Mouse (Mus musculus) liver, postnatal 0 days (tissue): ENCODE measurements around the gene Nudt4. TPM values are rescaled to one million over a fixed set of nuclear protein-coding genes. Genes with fewer than 3 reads are reported as not detected.
A peak's percentile ranks its signal among the peaks of the same experiment; 100 is the strongest.

Source experiments
- ATAC-seq: fragments of 200-750 bp; cut with Nextera tagmentation; 2 replicates; pipeline ENCODE4 v1.8.0; 2017; ENCODE audit warnings: mild to moderate bottlenecking, moderate library complexity
- DNase-seq: peaks from one replicate; pipeline ENCODE4 v3.0.0-alpha.2; 2016
- H3K27ac ChIP-seq: fragments of 300-500 bp; sonication (generic); 2 replicates; pipeline ENCODE4 v1.5.1; 2014; ENCODE audit warnings: antibody characterized with exemption, moderate library complexity, mild to moderate bottlenecking, low read depth
- H3K27me3 ChIP-seq: fragments of 300-500 bp; sonication (generic); 2 replicates; pipeline ENCODE4 v1.6.1; 2014; ENCODE audit warnings: low read length, control low read depth, mixed read lengths; ENCODE audit not compliant: insufficient read depth
- H3K36me3 ChIP-seq: fragments of 300-500 bp; sonication (generic); replicated peaks from 2 replicates; pipeline ENCODE4 v1.6.1; 2014; ENCODE audit warnings: mild to moderate bottlenecking, control low read depth, low read length, moderate library complexity, mixed read lengths; ENCODE audit not compliant: insufficient read depth
- H3K4me1 ChIP-seq: fragments of 300-500 bp; sonication (generic); 2 replicates; pipeline ENCODE4 v1.6.1; 2014; ENCODE audit warnings: antibody characterized with exemption, mild to moderate bottlenecking, control low read depth; ENCODE audit not compliant: insufficient read depth
- H3K4me2 ChIP-seq: fragments of 300-500 bp; sonication (generic); 2 replicates; pipeline ENCODE4 v1.6.1; 2014; ENCODE audit warnings: low read depth, mild to moderate bottlenecking, low read length, moderate library complexity, mixed read lengths
- H3K4me3 ChIP-seq: fragments of 300-500 bp; sonication (generic); 2 replicates; pipeline ENCODE4 v1.5.1; 2014; ENCODE audit warnings: low read depth, low read length
- H3K9ac ChIP-seq: fragments of 300-500 bp; sonication (generic); replicated peaks from 2 replicates; pipeline ENCODE4 v1.6.1; 2014; ENCODE audit warnings: mild to moderate bottlenecking, moderate library complexity
- H3K9me3 ChIP-seq: fragments of 300-500 bp; sonication (generic); 2 replicates; pipeline ENCODE4 v1.6.1; 2016; ENCODE audit warnings: mild to moderate bottlenecking, control low read depth, low read length, mixed read lengths
- CTCF ChIP-seq: sonication (generic); IDR thresholded peaks from 2 replicates; pipeline ENCODE4 v1.5.1; 2016; ENCODE audit warnings: antibody characterized with exemption, low read depth
- EP300 ChIP-seq: IDR thresholded peaks from 2 replicates; pipeline ENCODE4 v1.6.1; 2016; ENCODE audit warnings: antibody characterized with exemption, low read depth, mild to moderate bottlenecking
- WGBS: fragments of 180-500 bp; shearing (Covaris S2); extraction: QIAGEN DNeasy Blood & Tissue Kit; methylation state at CpG from one replicate; pipeline ENCODE4 v1.1.7; 2014; ENCODE audit not compliant: insufficient replicate concordance; 5-methylcytosine and 5-hydroxymethylcytosine counted together
- polyA plus RNA-seq: library from polyadenylated mRNA; unstranded; fragments of >200 nt; fragmentation: Nextera tagmentation; extraction: Ambion mirVana; gene quantifications from 2 replicates; pipeline ENCODE4 v1.2.1, GENCODE M21; 2015

The Nudt4 gene
- polyA plus RNA-seq, 1 experiment from 2014 or later: 52.9 TPM

GRCm38 (mm10) chr10:95562859-95563841, 796 bp downstream of the Nudt4 start:
- ATAC-seq (peak; percentile 43), DNase-seq (peak; percentile 55)
- H3K27me3 ChIP-seq: no peaks in the 10 kb centered on the region
- peaks cover 12% of the 10 kb centered on the region; the same call in 1 of the 2 replicates for H3K36me3 ChIP-seq
- peak overlapping the region; percentile 98 for H3K27ac ChIP-seq
- H3K4me3 ChIP-seq: peak overlapping the region; percentile 100
- no peak for TF ChIP-seq EP300
- no peak for TF ChIP-seq CTCF
- under 1% methylated on average over 60 of the region's 65 CpGs for WGBS
- H3K9me3 ChIP-seq: no peaks in the 10 kb centered on the region
- peak overlapping the region; percentile 77 for H3K4me2 ChIP-seq
- H3K9ac ChIP-seq: peak overlapping the region; percentile 100
- H3K4me1 ChIP-seq: peaks cover 38% of the 10 kb centered on the region

DNA sequence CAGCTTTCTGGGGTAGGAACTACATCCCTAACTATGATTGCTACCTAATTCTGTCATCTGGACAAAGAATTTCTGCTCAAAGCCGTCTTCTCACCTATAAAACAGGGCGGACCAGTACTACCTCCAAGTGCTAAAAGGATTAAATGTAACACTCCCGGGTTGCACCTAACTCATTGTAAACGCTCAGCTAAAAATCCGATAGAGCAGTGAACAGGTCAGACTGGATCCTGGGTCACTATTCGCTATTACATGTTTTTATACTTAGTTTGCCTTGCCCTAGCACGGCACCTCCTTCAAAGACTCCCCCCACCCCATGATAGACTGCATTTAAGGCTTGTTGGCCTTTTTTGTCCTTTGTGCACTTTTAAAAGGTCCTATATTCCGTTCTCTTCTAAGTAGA, 1.6 kb downstream of the Nudt4 start:
- no peak for TF ChIP-seq EP300
- ATAC-seq (no peak), DNase-seq (no peak)

DNA sequence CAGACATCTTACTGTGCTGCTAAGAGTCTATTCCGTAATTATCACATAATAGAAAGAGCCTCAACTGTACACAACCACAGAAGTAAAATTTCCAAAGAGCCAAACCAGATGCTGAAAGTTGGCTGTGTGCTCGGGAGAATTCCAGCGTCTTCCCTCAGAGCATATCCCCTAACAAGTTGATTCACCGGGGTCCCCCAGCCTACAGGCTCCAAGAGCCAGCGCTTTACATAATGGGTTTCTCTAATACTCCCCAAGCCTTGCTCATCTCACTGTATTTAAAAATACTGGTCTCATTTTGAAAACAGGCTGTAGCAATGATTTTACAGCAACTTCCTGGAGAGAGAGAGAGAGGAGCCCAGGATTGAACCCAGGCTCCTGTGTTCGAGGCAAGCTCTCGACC, 2.3 kb downstream of the Nudt4 start:
- peaks cover 25% of the 10 kb centered on the region for H3K36me3 ChIP-seq

More for the DNA sequence above, 1.6 kb downstream of the Nudt4 start:
- Histone ChIP-seq H3K27ac (peak overlapping the region; percentile 98), H3K4me1 (peaks cover 39% of the 10 kb centered on the region), H3K9ac (peak overlapping the region; percentile 100), H3K9me3 (no peaks in the 10 kb centered on the region), H3K27me3 (no peaks in the 10 kb centered on the region), H3K4me3 (peak overlapping the region; percentile 100), H3K4me2 (peak overlapping the region; percentile 77), H3K36me3 (peaks cover 20% of the 10 kb centered on the region)
- WGBS: 19% methylated on average over 8 of the region's 8 CpGs

DNA sequence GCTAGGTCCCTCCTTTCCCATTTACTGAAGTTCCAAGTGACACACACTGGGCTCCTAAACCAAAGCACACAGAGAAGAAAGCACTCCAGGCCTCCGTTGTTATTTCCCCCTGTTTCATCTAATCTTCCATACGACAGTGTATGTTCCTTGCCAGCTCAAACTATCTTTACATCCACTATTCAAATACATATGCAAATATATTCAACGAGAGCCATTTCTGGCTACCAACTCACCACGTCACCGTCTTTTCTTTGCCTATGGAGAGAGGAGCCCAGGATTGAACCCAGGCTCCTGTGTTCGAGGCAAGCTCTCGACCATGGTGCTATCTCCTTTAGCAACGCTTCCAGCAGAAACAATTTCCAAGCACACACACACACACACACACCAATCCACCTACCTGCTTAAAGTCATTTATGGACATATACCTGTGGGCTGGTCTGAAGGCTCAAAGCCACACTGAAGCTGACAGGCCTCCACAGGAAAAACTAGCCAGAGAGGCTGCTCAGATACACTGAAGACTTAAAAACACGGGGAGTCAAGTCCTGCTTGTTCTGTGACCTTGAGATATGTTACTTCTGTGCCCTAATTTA, 3.5 kb downstream of the Nudt4 start:
- H3K36me3 ChIP-seq: peaks cover 36% of the 10 kb centered on the region
- DNase-seq: no peak
- H3K4me1 ChIP-seq: peaks cover 40% of the 10 kb centered on the region
- 84% methylated on average over 9 of the region's 9 CpGs for WGBS
- no peak for ATAC-seq
- no peaks in the 10 kb centered on the region for H3K27me3 ChIP-seq
- no peak for TF ChIP-seq EP300
- TF ChIP-seq CTCF: no peak
- H3K4me3 ChIP-seq: peak overlapping the region; percentile 100
- H3K4me2 ChIP-seq: peak overlapping the region; percentile 77
- H3K9ac ChIP-seq: peak overlapping the region; percentile 38
- no peaks in the 10 kb centered on the region for H3K9me3 ChIP-seq
- H3K27ac ChIP-seq: no peak overlapping the region

More for the DNA sequence above, 2.3 kb downstream of the Nudt4 start:
- peak overlapping the region; percentile 100 for H3K9ac ChIP-seq
- H3K27me3 ChIP-seq: no peaks in the 10 kb centered on the region
- DNase-seq (no peak), ATAC-seq (no peak)
- H3K4me1 ChIP-seq: peaks cover 39% of the 10 kb centered on the region
- no peak for TF ChIP-seq EP300
- no peak for TF ChIP-seq CTCF
- WGBS: 60% methylated on average over 7 of the region's 7 CpGs
- peak overlapping the region; percentile 18; the same call in 1 of the 2 replicates for H3K27ac ChIP-seq
- H3K4me2 ChIP-seq: peak overlapping the region; percentile 77
- H3K9me3 ChIP-seq: no peaks in the 10 kb centered on the region
- peak overlapping the region; percentile 100 for H3K4me3 ChIP-seq

- Histone ChIP-seq H3K36me3 (peaks cover 43% of the 10 kb centered on the region), H3K4me1 (peaks cover 30% of the 10 kb centered on the region), H3K9ac (no peak overlapping the region)
Measured at GRCm38 (mm10) chr10:95559426-95559825, 4.5 kb downstream of the Nudt4 start.

GRCm38 (mm10) chr10:95557337-95557828, 6.6 kb downstream of the Nudt4 start:
- H3K9me3 ChIP-seq: no peaks in the 10 kb centered on the region
- 90% methylated on average over 5 of the region's 5 CpGs for WGBS
- TF ChIP-seq EP300 (no peak), CTCF (peak; percentile 84)
- H3K27me3 ChIP-seq: no peaks in the 10 kb centered on the region
- H3K4me1 ChIP-seq: peaks cover 28% of the 10 kb centered on the region
- H3K4me3 ChIP-seq: no peak overlapping the region
- no peak overlapping the region; the same call in 1 of the 2 replicates for H3K9ac ChIP-seq
- 0 out of 2 replicates have a peak overlapping the region, but pooled peaks have one; percentile 6 for H3K27ac ChIP-seq
- no peak overlapping the region for H3K4me2 ChIP-seq
- peaks cover 52% of the 10 kb centered on the region for H3K36me3 ChIP-seq
- DNase-seq: no peak
- ATAC-seq: peak; percentile 30; the same call in 1 of the 2 replicates

More at GRCm38 (mm10) chr10:95559426-95559825, 4.5 kb downstream of the Nudt4 start:
- Histone ChIP-seq H3K27ac (no peak overlapping the region), H3K27me3 (no peaks in the 10 kb centered on the region), H3K4me3 (no peak overlapping the region), H3K4me2 (peak overlapping the region; percentile 77), H3K9me3 (no peaks in the 10 kb centered on the region)
- WGBS: 70% methylated on average over 7 of the region's 7 CpGs
- DNase-seq (no peak), ATAC-seq (no peak)
- TF ChIP-seq CTCF (no peak), EP300 (no peak)
